Mouse (Mus musculus) effector memory CD4-positive, alpha-beta T cell, adult 5 months (primary cell): Measurements from ENCODE around the gene Vps35l. TPM values are rescaled to one million over a fixed set of nuclear protein-coding genes. Genes with fewer than 3 reads are reported as not detected.

Experiments
- polyA plus RNA-seq: library from polyadenylated mRNA; unstranded; fragments of 100-300 nt; shearing (Covaris generic); gene quantifications from one replicate; pipeline ENCODE4 v1.2.1, GENCODE M21; 2017

The Vps35l gene
- 65.0 TPM for polyA plus RNA-seq

DNA sequence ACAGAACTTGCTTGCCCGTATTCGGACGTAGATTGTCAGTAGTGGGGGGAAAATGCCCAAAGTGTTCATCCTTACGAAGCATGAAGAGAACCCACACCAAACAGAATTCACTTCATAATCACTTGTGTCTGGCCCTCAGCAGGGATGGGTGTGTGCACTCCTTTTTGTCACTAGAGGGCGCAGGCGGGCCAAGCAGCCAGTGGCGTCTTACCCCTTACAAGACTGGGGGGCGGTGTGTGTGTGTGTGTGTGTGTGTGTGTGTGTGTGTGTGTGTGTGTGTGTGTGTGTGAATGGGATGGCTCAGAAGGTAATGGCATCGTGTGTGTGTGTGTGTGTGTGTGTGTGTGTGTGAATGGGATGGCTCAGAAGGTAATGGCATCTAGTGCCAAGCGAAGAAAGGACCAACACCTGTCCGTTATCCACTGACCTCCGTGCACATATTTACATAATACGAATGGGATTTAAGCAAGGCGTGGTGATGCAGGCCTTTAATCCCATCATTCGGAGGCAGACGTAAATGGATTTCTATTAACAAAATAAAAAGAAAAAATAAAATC lies at the start of gene Vps35l:
Gene Vps35l, plus strand, starts transcription at position 252 of the 557 bp plus-strand sequence.

DNA sequence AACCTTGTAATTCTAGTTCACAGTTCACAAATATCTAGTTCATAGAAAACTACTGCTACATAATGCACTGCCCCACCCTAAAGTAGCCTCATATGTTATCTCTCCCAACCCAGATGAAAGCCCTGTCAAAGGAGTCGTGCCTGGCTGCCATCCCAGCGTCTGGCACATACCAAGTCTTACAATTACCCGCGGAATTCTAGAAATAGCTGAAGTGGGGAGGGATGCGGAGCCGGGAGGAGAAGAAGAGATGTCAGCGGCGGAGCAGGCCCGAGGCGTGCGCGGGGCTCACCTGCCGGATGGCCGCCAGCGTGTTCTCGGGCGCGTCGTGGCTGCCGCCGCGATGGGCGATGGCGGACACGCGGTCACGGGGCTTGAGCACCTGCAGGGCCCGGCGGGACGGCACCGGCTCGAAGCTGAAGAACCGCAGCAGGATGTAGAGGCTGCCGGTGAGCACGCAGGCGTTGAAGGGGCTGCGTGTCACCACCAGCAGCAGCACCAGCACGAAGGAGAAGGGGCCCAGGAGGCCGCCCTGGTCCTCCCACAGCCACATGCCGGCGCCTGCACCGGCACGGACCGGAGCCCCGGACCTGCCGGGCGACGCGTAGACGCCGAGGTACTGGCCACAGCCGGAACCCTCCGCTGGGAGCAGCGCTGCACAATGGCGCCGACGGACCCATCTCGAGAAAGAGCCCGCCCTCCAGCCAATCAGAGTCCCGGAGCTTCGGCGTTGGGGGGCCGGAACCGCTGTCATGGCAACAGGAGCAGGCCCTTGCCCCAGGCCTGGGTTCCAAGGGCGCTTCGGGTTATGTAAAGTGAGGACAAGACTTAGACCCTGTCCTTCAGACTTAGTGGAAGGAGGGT lies 34.7 kb upstream of the Vps35l start, which contains the start of gene Gde1:
Gene Gde1, minus strand, starts transcription at position 678 of the 861 bp plus-strand sequence.

DNA sequence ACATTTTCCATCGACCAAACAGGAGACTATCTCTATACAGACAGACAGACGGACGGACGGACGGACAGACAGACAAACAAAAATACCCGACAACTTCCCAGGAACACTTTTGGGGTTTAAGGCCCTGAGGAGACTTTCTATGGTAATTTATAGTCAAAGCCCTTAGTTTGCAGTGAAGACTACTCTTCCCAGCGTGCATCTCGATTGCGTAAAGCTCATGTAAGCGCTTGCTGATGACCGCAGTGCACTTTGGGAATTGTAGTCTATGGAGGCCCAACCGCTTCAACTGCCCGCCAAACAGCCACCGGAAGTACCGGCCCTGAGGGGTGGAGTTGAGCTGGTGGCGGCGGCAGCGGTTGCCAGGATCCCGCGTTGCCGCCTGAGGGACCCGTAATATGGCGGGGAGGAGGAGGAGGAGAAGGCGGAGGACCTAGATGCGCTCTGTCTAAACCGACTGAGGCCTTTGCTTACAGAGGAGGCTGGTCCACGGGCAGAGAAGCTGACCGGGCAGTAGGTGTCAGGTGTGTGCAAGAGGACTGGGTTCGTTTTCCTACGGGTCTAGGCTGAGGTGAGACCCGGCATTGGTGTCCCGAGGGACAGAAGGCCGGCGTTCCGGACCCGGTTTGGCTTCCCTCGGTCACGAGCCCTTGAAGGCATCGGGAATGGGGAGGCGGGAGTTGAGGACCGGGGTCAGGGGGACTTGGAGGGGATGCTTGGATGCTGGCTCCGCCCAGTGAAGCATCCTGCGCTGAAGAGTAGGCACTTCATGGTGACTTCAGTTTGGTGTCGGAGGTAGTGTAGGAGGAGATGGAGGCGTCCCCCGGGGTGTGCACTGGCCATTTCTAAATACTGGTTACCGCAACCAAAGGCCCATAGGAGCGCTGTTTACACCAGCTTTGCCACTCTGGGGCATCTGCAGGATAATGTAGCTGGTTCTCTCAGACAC lies 27.5 kb upstream of the Vps35l start, which contains the start of gene Ccp110:
Gene Ccp110, plus strand, starts transcription at position 325 of the 946 bp plus-strand sequence.

DNA sequence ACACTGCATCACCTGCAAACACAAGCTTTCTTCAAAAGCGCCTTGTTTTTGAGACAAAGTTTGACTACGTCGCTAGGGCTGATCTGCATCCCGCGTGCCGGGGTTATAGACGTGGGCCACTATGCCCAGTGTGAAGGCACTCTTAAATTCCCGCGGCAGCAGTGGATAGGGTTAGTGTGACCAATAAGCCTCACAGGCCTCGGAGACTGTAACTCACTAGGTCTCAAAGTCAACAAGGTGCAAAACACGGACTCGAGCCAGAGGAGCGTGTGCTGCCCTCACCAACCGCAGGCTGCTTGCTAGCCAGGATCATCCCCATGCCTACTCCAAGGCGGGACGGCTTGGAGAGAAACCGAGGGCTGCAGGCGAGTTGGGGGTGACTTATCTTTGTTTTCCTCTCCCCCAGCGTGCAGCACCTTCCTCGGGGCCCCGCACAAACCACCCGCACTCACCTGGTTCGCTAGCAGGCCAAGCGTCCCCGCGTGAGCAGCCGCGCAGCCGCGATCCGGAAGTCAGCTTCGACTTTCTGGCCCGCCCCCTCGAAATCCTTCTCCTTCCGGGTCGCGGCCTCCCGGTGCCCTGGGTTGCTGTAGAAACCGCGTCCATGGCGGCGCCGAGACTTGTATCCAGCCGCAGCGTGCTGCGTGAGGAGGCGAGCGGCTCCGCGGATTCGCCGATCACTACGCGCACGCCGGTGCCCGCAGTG lies 115.3 kb downstream of the Vps35l start, which contains the start of gene Iqck:
Gene Iqck, plus strand, starts transcription at position 582 of the 706 bp plus-strand sequence.

DNA sequence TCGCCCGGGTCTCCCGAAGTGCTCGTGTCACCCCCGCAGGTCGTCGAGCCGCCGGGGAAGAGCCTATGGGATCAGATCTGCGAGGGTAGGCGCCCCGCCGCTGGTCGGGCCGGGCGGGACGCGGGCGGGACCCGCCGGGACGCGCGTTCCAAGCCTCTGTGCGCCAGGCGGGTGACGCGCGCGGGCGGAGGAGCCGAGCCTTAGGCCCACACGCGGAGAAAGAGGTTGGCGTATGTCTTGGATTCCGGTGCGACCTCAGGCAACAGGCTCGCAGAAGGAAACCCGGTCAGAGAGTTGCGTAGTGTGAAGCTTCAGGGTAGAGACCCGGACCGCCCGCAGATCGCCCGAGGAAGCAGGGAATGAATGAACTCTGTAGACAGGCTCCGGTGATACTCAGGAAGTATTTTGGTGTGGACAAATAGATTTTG lies 115.9 kb downstream of the Vps35l start, which contains the start of gene Knop1:
Gene Knop1, minus strand, starts transcription at position 378 of the 428 bp plus-strand sequence.

Other genes starting within 250 kb of the Vps35l start
- gene Itpripl2, start 248.3 kb upstream of the Vps35l start, polyA plus RNA-seq = 1.2 TPM
- gene Coq7, start 206.9 kb upstream of the Vps35l start, polyA plus RNA-seq = 7.4 TPM
- not detected for gene Tmc7, start 155.5 kb upstream of the Vps35l start, polyA plus RNA-seq
- gene Tmc5, start 142.9 kb upstream of the Vps35l start, polyA plus RNA-seq = not detected
- gene Gde1, start 34.4 kb upstream of the Vps35l start, polyA plus RNA-seq = 50.4 TPM
- 4.2 TPM for gene Ccp110, start 27.7 kb upstream of the Vps35l start, polyA plus RNA-seq
- gene Iqck, start 115.5 kb downstream of the Vps35l start, polyA plus RNA-seq = 0.51 TPM
- 16.1 TPM for gene Knop1, start 116.0 kb downstream of the Vps35l start, polyA plus RNA-seq